In the genomic region with DNA sequence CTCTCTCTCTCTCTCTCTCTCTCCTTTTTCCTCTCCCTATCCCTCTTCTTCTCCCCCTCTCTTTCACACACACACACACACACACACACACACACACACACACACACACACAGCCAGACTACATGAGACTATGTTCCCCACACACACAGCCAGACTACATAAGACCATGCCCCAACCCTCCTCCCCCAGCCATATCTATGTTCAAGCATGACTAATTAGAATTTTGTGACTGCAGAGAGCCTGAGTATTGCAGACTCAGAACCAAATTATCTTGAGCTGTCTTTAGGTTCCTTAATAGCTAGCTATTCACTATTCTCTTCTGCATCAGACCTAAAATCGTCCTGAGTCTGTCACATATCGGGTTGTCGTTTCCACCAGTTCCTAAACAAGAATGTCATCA, we compare ENCODE assay signal across 14 mouse cellular contexts. TPM values are rescaled to one million over a fixed set of nuclear protein-coding genes. Genes with fewer than 3 reads are reported as not detected.
A peak's percentile ranks its signal among the peaks of the same experiment; 100 is the strongest.
DNase-seq lines count a peak whose midpoint lies in the region; ATAC-seq lines count a peak whose summit lies in the region.
"Had no signal": no experiment of that assay in that cellular context is flagged by ENCODE, and none has a peak within 500 bp of the region (broad histone marks: within the 10 kb centered on the region; RNA-seq: fewer than 3 reads in every experiment).

No protein-coding gene starts in this region.

- H3K9me3 ChIP-seq in intestine, embryonic 15.5 days: no peaks in the 10 kb centered on the region
- H3K9me3 ChIP-seq in intestine, embryonic 16.5 days (ENCODE audit: control insufficient read depth, low read length): no peaks in the 10 kb centered on the region
- H3K9me3 ChIP-seq in embryonic facial prominence, embryonic 15.5 days (replicated peaks): no peaks in the 10 kb centered on the region
- H3K9me3 ChIP-seq in liver, embryonic 13.5 days (replicated peaks): peaks cover 3% of the 10 kb centered on the region; the same call in 1 of the 2 replicates
- no peaks in the 10 kb centered on the region for H3K9me3 ChIP-seq in hindbrain, embryonic 13.5 days
- H3K9me3 ChIP-seq: hindbrain, embryonic 12.5 days; midbrain, embryonic 12.5 days; neural tube, embryonic 13.5 days had no signal

- no peak for ATAC-seq in intestine, embryonic 15.5 days
- no peak for ATAC-seq in intestine, embryonic 16.5 days
- ATAC-seq in embryonic facial prominence, embryonic 15.5 days (ENCODE audit: insufficient number of reproducible peaks, low FRiP score, low TSS enrichment, low read depth): no peak
- peak; percentile 49 for ATAC-seq in liver, embryonic 13.5 days (ENCODE audit: low read depth)
- no peak for ATAC-seq in CD4-positive, CD25-positive, alpha-beta regulatory T cell, adult 4 months
- no peak for ATAC-seq in hindbrain, embryonic 13.5 days (ENCODE audit: low FRiP score)

- peak; percentile 53 for DNase-seq in MN1 (ENCODE audit: low spot score)
- no peak for DNase-seq in liver, embryonic 13.5 days
- DNase-seq: adrenal gland, postnatal 36 days; layer of hippocampus, postnatal 36 days; lung, adult 2 months had no signal

- peak overlapping the region; percentile 81 for H3K27ac ChIP-seq in intestine, embryonic 15.5 days
- no peak overlapping the region for H3K27ac ChIP-seq in intestine, embryonic 16.5 days (ENCODE audit: low read length)
- peak overlapping the region; percentile 85 for H3K27ac ChIP-seq in embryonic facial prominence, embryonic 15.5 days (replicated peaks)
- H3K27ac ChIP-seq in liver, embryonic 13.5 days: peak overlapping the region; percentile 94
- H3K27ac ChIP-seq in hindbrain, embryonic 13.5 days: no peak overlapping the region
- H3K27ac ChIP-seq: hindbrain, embryonic 12.5 days; midbrain, embryonic 12.5 days; neural tube, embryonic 13.5 days had no signal

- no peak overlapping the region for H3K4me2 ChIP-seq in intestine, embryonic 15.5 days (replicated peaks)
- no peak overlapping the region for H3K4me2 ChIP-seq in intestine, embryonic 16.5 days (ENCODE audit: low read depth, low read length)
- no peak overlapping the region for H3K4me2 ChIP-seq in embryonic facial prominence, embryonic 15.5 days (replicated peaks)
- peak overlapping the region; percentile 49 for H3K4me2 ChIP-seq in liver, embryonic 13.5 days
- H3K4me2 ChIP-seq in hindbrain, embryonic 13.5 days: no peak overlapping the region
- H3K4me2 ChIP-seq: hindbrain, embryonic 12.5 days; midbrain, embryonic 12.5 days; neural tube, embryonic 13.5 days had no signal

- 75% methylated on average over 3 of the region's 3 CpGs for WGBS in intestine, embryonic 15.5 days
- WGBS in intestine, embryonic 16.5 days: 84% methylated on average over 3 of the region's 3 CpGs
- WGBS in embryonic facial prominence, embryonic 15.5 days: 50% methylated on average over 3 of the region's 3 CpGs
- 49% methylated on average over 3 of the region's 3 CpGs for WGBS in liver, embryonic 13.5 days (ENCODE audit: insufficient replicate concordance)
- WGBS in hindbrain, embryonic 13.5 days: 90% methylated on average over 3 of the region's 3 CpGs

- peaks cover 31% of the 10 kb centered on the region for H3K4me1 ChIP-seq in intestine, embryonic 15.5 days (replicated peaks)
- H3K4me1 ChIP-seq in intestine, embryonic 16.5 days (ENCODE audit: control insufficient read depth, insufficient read depth, low read length): peaks cover 19% of the 10 kb centered on the region
- H3K4me1 ChIP-seq in embryonic facial prominence, embryonic 15.5 days: peaks cover 48% of the 10 kb centered on the region
- H3K4me1 ChIP-seq in liver, embryonic 13.5 days (replicated peaks): peaks cover 99% of the 10 kb centered on the region
- peaks cover 14% of the 10 kb centered on the region for H3K4me1 ChIP-seq in hindbrain, embryonic 13.5 days (replicated peaks)

- no peak overlapping the region for H3K4me3 ChIP-seq in intestine, embryonic 15.5 days (replicated peaks)
- no peak overlapping the region for H3K4me3 ChIP-seq in intestine, embryonic 16.5 days (ENCODE audit: low read length)
- H3K4me3 ChIP-seq in embryonic facial prominence, embryonic 15.5 days (replicated peaks): no peak overlapping the region
- H3K4me3 ChIP-seq in liver, embryonic 13.5 days (replicated peaks): no peak overlapping the region
- no peak overlapping the region for H3K4me3 ChIP-seq in hindbrain, embryonic 13.5 days
- H3K4me3 ChIP-seq: hindbrain, embryonic 12.5 days; midbrain, embryonic 12.5 days; neural tube, embryonic 13.5 days had no signal

- H3K36me3 ChIP-seq in intestine, embryonic 15.5 days: no peaks in the 10 kb centered on the region
- no peaks in the 10 kb centered on the region for H3K36me3 ChIP-seq in intestine, embryonic 16.5 days (ENCODE audit: control insufficient read depth, insufficient read depth, low read length)
- no peaks in the 10 kb centered on the region for H3K36me3 ChIP-seq in embryonic facial prominence, embryonic 15.5 days
- peaks cover 4% of the 10 kb centered on the region; the same call in 1 of the 2 replicates for H3K36me3 ChIP-seq in liver, embryonic 13.5 days
- H3K36me3 ChIP-seq in hindbrain, embryonic 13.5 days: no peaks in the 10 kb centered on the region
- H3K36me3 ChIP-seq: hindbrain, embryonic 12.5 days; midbrain, embryonic 12.5 days; neural tube, embryonic 13.5 days had no signal

- no peak overlapping the region for H3K9ac ChIP-seq in intestine, embryonic 15.5 days
- no peak overlapping the region for H3K9ac ChIP-seq in intestine, embryonic 16.5 days (ENCODE audit: low read depth, low read length)
- no peak overlapping the region for H3K9ac ChIP-seq in embryonic facial prominence, embryonic 15.5 days
- peak overlapping the region; percentile 59 for H3K9ac ChIP-seq in liver, embryonic 13.5 days
- no peak overlapping the region for H3K9ac ChIP-seq in hindbrain, embryonic 13.5 days
- H3K9ac ChIP-seq: hindbrain, embryonic 12.5 days; midbrain, embryonic 12.5 days; neural tube, embryonic 13.5 days had no signal

- no peaks in the 10 kb centered on the region for H3K27me3 ChIP-seq in intestine, embryonic 15.5 days (replicated peaks)
- H3K27me3 ChIP-seq in intestine, embryonic 16.5 days (replicated peaks; ENCODE audit: control insufficient read depth, insufficient read depth, low read length): no peaks in the 10 kb centered on the region
- H3K27me3 ChIP-seq in embryonic facial prominence, embryonic 15.5 days: no peaks in the 10 kb centered on the region
- H3K27me3 ChIP-seq in liver, embryonic 13.5 days: no peaks in the 10 kb centered on the region
- no peaks in the 10 kb centered on the region for H3K27me3 ChIP-seq in hindbrain, embryonic 13.5 days
- H3K27me3 ChIP-seq: CH12.LX; hindbrain, embryonic 12.5 days; midbrain, embryonic 12.5 days; neural tube, embryonic 13.5 days had no signal

RNA-seq across cellular contexts. Expression of gene Ggta1, which starts 39.5 kb away (rescaled TPM):
- 18.0 and 18.5 TPM in 2 replicates for polyA plus RNA-seq in intestine, embryonic 15.5 days (2015; fragmentation: Nextera tagmentation; extraction: Ambion mirVana)
- 13.9 and 14.6 TPM in 2 replicates for polyA plus RNA-seq in intestine, embryonic 16.5 days (2015; fragmentation: Nextera tagmentation; extraction: Ambion mirVana)
- 33.5 and 38.3 TPM in 2 replicates for polyA plus RNA-seq in embryonic facial prominence, embryonic 15.5 days (2015; fragmentation: Nextera tagmentation; extraction: Ambion mirVana)
- 7.8 and 9.4 TPM in 2 replicates for polyA plus RNA-seq in liver, embryonic 13.5 days (2015; fragmentation: Nextera tagmentation; extraction: Ambion mirVana)
- polyA plus RNA-seq in CD4-positive, CD25-positive, alpha-beta regulatory T cell, adult 4 months (2017; shearing (Covaris generic)): 10 to 100 TPM; 19.3 to 28.4 TPM
- polyA plus RNA-seq in hindbrain, embryonic 13.5 days (2015; fragmentation: Nextera tagmentation; extraction: Ambion mirVana): 6.2 and 6.3 TPM in 2 replicates

RNA-seq across cellular contexts. Expression of gene Dab2ip, which starts 55.5 kb away (rescaled TPM):
- polyA plus RNA-seq in intestine, embryonic 15.5 days (2015; fragmentation: Nextera tagmentation; extraction: Ambion mirVana): 52.7 and 54.9 TPM in 2 replicates
- polyA plus RNA-seq in intestine, embryonic 16.5 days (2015; fragmentation: Nextera tagmentation; extraction: Ambion mirVana): 27.0 and 28.7 TPM in 2 replicates
- polyA plus RNA-seq in embryonic facial prominence, embryonic 15.5 days (2015; fragmentation: Nextera tagmentation; extraction: Ambion mirVana): 67.9 and 72.0 TPM in 2 replicates
- polyA plus RNA-seq in liver, embryonic 13.5 days (2015; fragmentation: Nextera tagmentation; extraction: Ambion mirVana): 5.2 and 6.7 TPM in 2 replicates
- under 1 TPM; 0.30 to 0.53 TPM for polyA plus RNA-seq in CD4-positive, CD25-positive, alpha-beta regulatory T cell, adult 4 months (2017; shearing (Covaris generic))
- 31.2 and 38.8 TPM in 2 replicates for polyA plus RNA-seq in hindbrain, embryonic 13.5 days (2015; fragmentation: Nextera tagmentation; extraction: Ambion mirVana)

Comparison
In these comparisons a context has a peak if more than half of its experiments do, and no peak if none do; other contexts are left out.
1. H3K27ac ChIP-seq: peak in intestine, embryonic 15.5 days (single experiment), embryonic facial prominence, embryonic 15.5 days (single experiment) and liver, embryonic 13.5 days (single experiment); none in intestine, embryonic 16.5 days (single experiment) and hindbrain, embryonic 13.5 days (single experiment).